Mouse (Mus musculus): ENCODE data around the gene Ppef2. TPM values are rescaled to one million over a fixed set of nuclear protein-coding genes. Genes with fewer than 3 reads are reported as not detected.
A peak's percentile ranks its signal among the peaks of the same experiment; 100 is the strongest.
"Not testable (repeated sequence)": the region's sequence is repeated elsewhere in the genome, so short reads cannot be mapped to it uniquely, and the experiment has no call there.

Ppef2 gene
- polyA plus RNA-seq, 1 experiment from 2014 or later, result not detected

- H3K4me1 ChIP-seq, result peaks cover 21% of the 10 kb centered on the region
- no peak overlapping the region for H3K4me3 ChIP-seq
- WGBS (ENCODE audit: insufficient replicate concordance), result 86% methylated on average over 5 of the region's 5 CpGs
- H3K27me3 ChIP-seq (replicated peaks), result 0 out of 2 replicates have a peak, but pooled peaks cover 10% of the 10 kb centered on the region
- no peaks in the 10 kb centered on the region for H3K9me3 ChIP-seq (replicated peaks)
- H3K27ac ChIP-seq, result no peak overlapping the region
- H3K4me2 ChIP-seq, result no peak overlapping the region
- no peak overlapping the region for H3K9ac ChIP-seq
- peaks cover 42% of the 10 kb centered on the region for H3K36me3 ChIP-seq
- ATAC-seq, result no peak
Observed at GRCm38 (mm10) chr5:92205706-92206105, 50.4 kb downstream of the Ppef2 start.

- Histone ChIP-seq H3K27me3 (replicated peaks) (0 out of 2 replicates have a peak, but pooled peaks cover 8% of the 10 kb centered on the region), H3K9ac (no peak overlapping the region), H3K4me3 (no peak overlapping the region), H3K27ac (no peak overlapping the region), H3K4me2 (no peak overlapping the region), H3K9me3 (replicated peaks) (no peaks in the 10 kb centered on the region), H3K4me1 (peaks cover 21% of the 10 kb centered on the region), H3K36me3 (peaks cover 47% of the 10 kb centered on the region)
- WGBS (ENCODE audit: insufficient replicate concordance), result 76% methylated on average over 7 of the region's 7 CpGs
- ATAC-seq, result no peak
Observed at GRCm38 (mm10) chr5:92205184-92205583, 50.9 kb downstream of the Ppef2 start.

- Histone ChIP-seq H3K36me3 (peaks cover 54% of the 10 kb centered on the region), H3K4me2 (no peak overlapping the region), H3K9ac (no peak overlapping the region), H3K4me3 (no peak overlapping the region), H3K4me1 (peaks cover 21% of the 10 kb centered on the region), H3K27ac (no peak overlapping the region), H3K9me3 (replicated peaks) (no peaks in the 10 kb centered on the region), H3K27me3 (replicated peaks) (0 out of 2 replicates have a peak, but pooled peaks cover 3% of the 10 kb centered on the region)
- ATAC-seq, result peak; percentile 66
- 48% methylated on average over 6 of the region's 6 CpGs for WGBS (ENCODE audit: insufficient replicate concordance)
Observed at GRCm38 (mm10) chr5:92204162-92205036, 51.7 kb downstream of the Ppef2 start.

DNA sequence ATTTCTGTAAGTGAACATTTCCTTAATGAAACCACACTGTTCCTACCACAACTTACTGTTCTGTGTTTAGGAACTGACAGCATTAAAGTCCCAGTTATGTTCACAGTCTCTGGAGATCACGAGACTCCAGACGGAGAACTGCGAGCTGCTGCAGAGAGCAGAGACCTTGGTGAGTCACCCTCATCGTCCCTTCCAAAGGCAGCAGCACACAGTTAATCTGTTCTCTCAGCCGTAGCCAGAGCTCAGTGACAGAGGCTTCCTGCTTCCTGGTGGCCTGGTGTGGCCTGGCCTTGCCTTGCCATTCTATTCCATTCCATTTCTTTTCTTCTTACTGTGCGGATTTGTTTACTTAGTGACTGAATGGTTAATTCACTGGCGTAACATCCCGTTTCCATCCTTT, 57.8 kb downstream of the Ppef2 start:
- Histone ChIP-seq H3K27ac (no peak overlapping the region), H3K9ac (no peak overlapping the region), H3K4me1 (no peaks in the 10 kb centered on the region), H3K36me3 (peaks cover 95% of the 10 kb centered on the region), H3K4me3 (no peak overlapping the region), H3K4me2 (no peak overlapping the region), H3K27me3 (replicated peaks) (no peaks in the 10 kb centered on the region), H3K9me3 (replicated peaks) (no peaks in the 10 kb centered on the region)
- WGBS (ENCODE audit: insufficient replicate concordance), result 83% methylated on average over 8 of the region's 8 CpGs
- no peak for ATAC-seq

GRCm38 (mm10) chr5:92196895-92197811, 58.9 kb downstream of the Ppef2 start:
- no peak overlapping the region for H3K4me2 ChIP-seq
- WGBS (ENCODE audit: insufficient replicate concordance), result 87% methylated on average over 15 of the region's 15 CpGs
- H3K4me3 ChIP-seq, result no peak overlapping the region
- H3K27ac ChIP-seq, result no peak overlapping the region
- H3K4me1 ChIP-seq, result no peaks in the 10 kb centered on the region
- H3K27me3 ChIP-seq (replicated peaks), result no peaks in the 10 kb centered on the region
- H3K9me3 ChIP-seq (replicated peaks), result no peaks in the 10 kb centered on the region
- ATAC-seq, result no peak
- no peak overlapping the region for H3K9ac ChIP-seq
- H3K36me3 ChIP-seq, result peaks cover 97% of the 10 kb centered on the region

- not testable (repeated sequence) for H3K9me3 ChIP-seq (replicated peaks); H3K27me3 ChIP-seq (replicated peaks); H3K4me3 ChIP-seq; H3K9ac ChIP-seq; H3K4me1 ChIP-seq; H3K27ac ChIP-seq; ATAC-seq; H3K4me2 ChIP-seq
- H3K36me3 ChIP-seq, result peaks cover 90% of the 10 kb centered on the region
- WGBS (ENCODE audit: insufficient replicate concordance), result 57% methylated on average over 2 of the region's 2 CpGs
Observed at GRCm38 (mm10) chr5:92195716-92196115, 60.4 kb downstream of the Ppef2 start.

GRCm38 (mm10) chr5:92188881-92189483, 67.1 kb downstream of the Ppef2 start:
- Histone ChIP-seq H3K9me3 (replicated peaks) (no peaks in the 10 kb centered on the region), H3K4me1 (no peaks in the 10 kb centered on the region), H3K36me3 (peaks cover 84% of the 10 kb centered on the region), H3K27ac (no peak overlapping the region), H3K9ac (no peak overlapping the region), H3K27me3 (replicated peaks) (no peaks in the 10 kb centered on the region), H3K4me3 (no peak overlapping the region), H3K4me2 (no peak overlapping the region)
- WGBS (ENCODE audit: insufficient replicate concordance), result 82% methylated on average over 7 of the region's 7 CpGs
- no peak for ATAC-seq

GRCm38 (mm10) chr5:92183071-92183830, 72.8 kb downstream of the Ppef2 start:
- Histone ChIP-seq H3K9ac (no peak overlapping the region), H3K27me3 (replicated peaks) (no peaks in the 10 kb centered on the region), H3K36me3 (peaks cover 84% of the 10 kb centered on the region), H3K4me3 (no peak overlapping the region), H3K4me2 (no peak overlapping the region), H3K9me3 (replicated peaks) (no peaks in the 10 kb centered on the region), H3K4me1 (no peaks in the 10 kb centered on the region), H3K27ac (no peak overlapping the region)
- 72% methylated on average over 8 of the region's 8 CpGs for WGBS (ENCODE audit: insufficient replicate concordance)
- ATAC-seq, result no peak

Other genes starting within 250 kb of the Ppef2 start
- gene Cdkl2, start 212.4 kb downstream of the Ppef2 start, polyA plus RNA-seq (2016; fragmentation: Nextera tagmentation; extraction: Ambion mirVana), result 0.25 and 0.35 TPM in 2 replicates
- gene G3bp2, start 172.6 kb downstream of the Ppef2 start, polyA plus RNA-seq (2016; fragmentation: Nextera tagmentation; extraction: Ambion mirVana), result 84.0 and 87.0 TPM in 2 replicates
- gene Uso1, start 118.3 kb downstream of the Ppef2 start, polyA plus RNA-seq (2016; fragmentation: Nextera tagmentation; extraction: Ambion mirVana), result 35.6 and 37.1 TPM in 2 replicates
- not detected in 2 replicates for gene U90926, start 40.9 kb downstream of the Ppef2 start, polyA plus RNA-seq (2016; fragmentation: Nextera tagmentation; extraction: Ambion mirVana)
- 3.0 TPM in 2 replicates for gene Naaa, start 21.9 kb upstream of the Ppef2 start, polyA plus RNA-seq (2016; fragmentation: Nextera tagmentation; extraction: Ambion mirVana)
- 35.1 and 36.3 TPM in 2 replicates for gene Sdad1, start 54.2 kb upstream of the Ppef2 start, polyA plus RNA-seq (2016; fragmentation: Nextera tagmentation; extraction: Ambion mirVana)
- gene Cxcl9, start 71.8 kb upstream of the Ppef2 start, polyA plus RNA-seq (2016; fragmentation: Nextera tagmentation; extraction: Ambion mirVana), result not detected in 2 replicates
- gene Art3, start 75.5 kb upstream of the Ppef2 start, polyA plus RNA-seq (2016; fragmentation: Nextera tagmentation; extraction: Ambion mirVana), result 0.78 and 1.0 TPM in 2 replicates
- gene Cxcl10, start 92.6 kb upstream of the Ppef2 start, polyA plus RNA-seq (2016; fragmentation: Nextera tagmentation; extraction: Ambion mirVana), result 6.6 and 6.7 TPM in 2 replicates
- 49.0 and 49.2 TPM in 2 replicates for gene Nup54, start 178.9 kb upstream of the Ppef2 start, polyA plus RNA-seq (2016; fragmentation: Nextera tagmentation; extraction: Ambion mirVana)

Data from liver, embryonic 12.5 days (tissue).